Mouse (Mus musculus) adrenal gland, adult 8-10 months (tissue): ENCODE measurements at regions not wholly inside any gene's neighbourhood (a gene's known extent, or its start where the extent isn't known, plus 50 kb on each side); places are given as distances from the start of the nearest gene placed in this dataset.
A peak's percentile ranks its signal among the peaks of the same experiment; 100 is the strongest.

Experiments
- DNase-seq: peaks from one replicate; pipeline ENCODE4 v3.0.0; 2022

- no peak for DNase-seq
Measured at GRCm38 (mm10) chr5:90164434-90164833, 59.4 kb downstream of the Cox18 start.

- no peak for DNase-seq
Measured at GRCm38 (mm10) chr5:90163033-90163859, 60.6 kb downstream of the Cox18 start.

- no peak for DNase-seq
Measured at GRCm38 (mm10) chr5:90160281-90160680, 63.5 kb downstream of the Cox18 start.

GRCm38 (mm10) chr5:90156522-90156921, 67.3 kb downstream of the Cox18 start:
- DNase-seq, result no peak

GRCm38 (mm10) chr5:90149611-90150532, 73.9 kb downstream of the Cox18 start:
- peak; percentile 48 for DNase-seq

GRCm38 (mm10) chr5:90135971-90136370, 87.8 kb downstream of the Cox18 start:
- no peak for DNase-seq

- DNase-seq, result no peak
Measured at GRCm38 (mm10) chr5:90107036-90107435, 116.8 kb downstream of the Cox18 start.

GRCm38 (mm10) chr5:90104672-90105071, 119.1 kb downstream of the Cox18 start:
- DNase-seq, result no peak

- DNase-seq, result no peak
Measured at GRCm38 (mm10) chr5:90088541-90088940, 135.3 kb downstream of the Cox18 start.

- no peak for DNase-seq
Measured at GRCm38 (mm10) chr5:90086491-90086890, 137.3 kb downstream of the Cox18 start.

- DNase-seq, result no peak
Measured at GRCm38 (mm10) chr5:90077025-90077536, 146.7 kb downstream of the Cox18 start.

- no peak for DNase-seq
Measured at GRCm38 (mm10) chr5:90075629-90076349, 148.0 kb downstream of the Cox18 start.

GRCm38 (mm10) chr5:90071806-90072205, 152.0 kb downstream of the Cox18 start:
- DNase-seq, result no peak

GRCm38 (mm10) chr5:90068601-90069000, 155.2 kb downstream of the Cox18 start:
- no peak for DNase-seq

GRCm38 (mm10) chr5:90067817-90068216, 156.0 kb downstream of the Cox18 start:
- DNase-seq, result no peak

GRCm38 (mm10) chr5:90065884-90066615, 157.8 kb downstream of the Cox18 start:
- DNase-seq, result no peak

- no peak for DNase-seq
Measured at GRCm38 (mm10) chr5:90055686-90056085, 168.1 kb downstream of the Cox18 start.

GRCm38 (mm10) chr5:90052516-90052915, 169.4 kb upstream of the Adamts3 start:
- no peak for DNase-seq

GRCm38 (mm10) chr5:90049856-90050255, 166.7 kb upstream of the Adamts3 start:
- no peak for DNase-seq

- no peak for DNase-seq
Measured at GRCm38 (mm10) chr5:90042781-90043180, 159.6 kb upstream of the Adamts3 start.

- DNase-seq, result no peak
Measured at GRCm38 (mm10) chr5:90033103-90033502, 150.0 kb upstream of the Adamts3 start.

- no peak for DNase-seq
Measured at GRCm38 (mm10) chr5:90030737-90031136, 147.6 kb upstream of the Adamts3 start.
